Mouse (Mus musculus) heart, adult 2 months (tissue): ENCODE measurements around the gene Tor1aip2.

Experiments used
- CTCF ChIP-seq: fragments of 200-600 bp; IDR thresholded peaks from 2 replicates; pipeline ENCODE4 v1.8.1; 2022; ENCODE audit warnings: antibody characterized with exemption, mild to moderate bottlenecking, moderate library complexity
- EP300 ChIP-seq: fragments of 200-500 bp; IDR thresholded peaks from 2 replicates; pipeline ENCODE4 v1.6.1; 2011; ENCODE audit warnings: low read depth, low read length, control low read depth; ENCODE audit not compliant: insufficient read depth
- POLR2A ChIP-seq: fragments of 200-500 bp; IDR thresholded peaks from 2 replicates; pipeline ENCODE4 v1.6.1; 2011; ENCODE audit warnings: mild to moderate bottlenecking, low read depth, low read length, control low read depth; ENCODE audit not compliant: insufficient read depth

GRCm38 (mm10) chr1:156027849-156028248 is 7.4 kb upstream of the Tor1aip2 start:
- TF ChIP-seq EP300 (no peak), POLR2A (no peak), CTCF (no peak)
